Mouse (Mus musculus) G1E-ER4 (cell line): ENCODE results near the gene Smyd2. TPM values are rescaled to one million over a fixed set of nuclear protein-coding genes. Genes with fewer than 3 reads are reported as not detected.

Experiments
- GATA1 ChIP-seq: IDR thresholded peaks from one replicate; pipeline ENCODE4 v1.8.0; 2012; ENCODE audit warnings: low read length, inconsistent platforms
- polyA plus RNA-seq: library from polyadenylated mRNA; stranded (reverse); fragments of >175 nt; gene quantifications from 2 replicates; pipeline ENCODE4 v1.2.3, GENCODE M21; 2012

The Smyd2 gene
- polyA plus RNA-seq, 1 experiment = not detected

DNA sequence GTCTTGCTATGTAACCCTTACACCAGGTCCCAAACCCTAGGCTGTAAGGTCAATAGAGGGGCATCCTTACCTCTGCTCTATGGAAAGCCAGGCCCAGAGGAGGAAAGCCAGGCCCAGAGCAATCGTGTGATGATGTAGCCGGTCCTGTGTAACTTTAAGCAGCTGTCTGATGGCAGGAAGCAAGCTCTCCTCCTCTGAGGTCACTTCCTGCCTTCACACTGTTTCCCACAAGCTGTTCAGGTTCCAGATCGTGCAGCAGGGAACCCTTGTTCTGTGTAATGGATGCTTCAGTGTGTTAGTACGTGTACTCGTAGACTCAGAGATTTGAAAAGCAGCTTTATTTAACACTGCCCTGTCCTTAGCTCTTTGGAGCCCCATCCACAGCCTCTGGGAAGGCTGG, 55.1 kb downstream of the Smyd2 start:
- TF ChIP-seq GATA1 = no peak

- no peak for TF ChIP-seq GATA1
Measured at GRCm38 (mm10) chr1:189866621-189867020, 55.5 kb downstream of the Smyd2 start.

GRCm38 (mm10) chr1:189864846-189865560, 57.2 kb downstream of the Smyd2 start:
- no peak for TF ChIP-seq GATA1

DNA sequence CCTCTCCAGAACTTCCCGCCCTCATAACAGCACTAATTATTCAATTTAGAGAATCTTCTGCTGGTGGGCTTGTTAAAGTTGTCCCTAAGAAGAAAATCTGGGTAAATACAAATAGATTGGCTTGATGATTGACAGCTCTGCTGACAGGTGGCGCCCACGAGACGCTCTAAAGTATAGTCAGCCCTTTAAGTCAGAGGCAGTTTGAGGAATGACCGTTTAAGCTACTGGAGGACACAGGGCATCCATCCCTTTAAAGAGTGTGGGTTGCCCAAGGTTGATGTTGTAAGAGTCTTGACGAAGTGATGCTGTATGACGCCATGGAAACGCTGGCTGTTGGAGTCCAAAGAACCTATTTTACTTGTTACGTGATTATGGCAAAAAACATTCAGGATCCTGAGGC, 57.9 kb downstream of the Smyd2 start:
- no peak for TF ChIP-seq GATA1

- TF ChIP-seq GATA1 = no peak
Measured at GRCm38 (mm10) chr1:189863727-189864126, 58.4 kb downstream of the Smyd2 start.

GRCm38 (mm10) chr1:189860942-189861315, 61.2 kb downstream of the Smyd2 start:
- no peak for TF ChIP-seq GATA1

DNA sequence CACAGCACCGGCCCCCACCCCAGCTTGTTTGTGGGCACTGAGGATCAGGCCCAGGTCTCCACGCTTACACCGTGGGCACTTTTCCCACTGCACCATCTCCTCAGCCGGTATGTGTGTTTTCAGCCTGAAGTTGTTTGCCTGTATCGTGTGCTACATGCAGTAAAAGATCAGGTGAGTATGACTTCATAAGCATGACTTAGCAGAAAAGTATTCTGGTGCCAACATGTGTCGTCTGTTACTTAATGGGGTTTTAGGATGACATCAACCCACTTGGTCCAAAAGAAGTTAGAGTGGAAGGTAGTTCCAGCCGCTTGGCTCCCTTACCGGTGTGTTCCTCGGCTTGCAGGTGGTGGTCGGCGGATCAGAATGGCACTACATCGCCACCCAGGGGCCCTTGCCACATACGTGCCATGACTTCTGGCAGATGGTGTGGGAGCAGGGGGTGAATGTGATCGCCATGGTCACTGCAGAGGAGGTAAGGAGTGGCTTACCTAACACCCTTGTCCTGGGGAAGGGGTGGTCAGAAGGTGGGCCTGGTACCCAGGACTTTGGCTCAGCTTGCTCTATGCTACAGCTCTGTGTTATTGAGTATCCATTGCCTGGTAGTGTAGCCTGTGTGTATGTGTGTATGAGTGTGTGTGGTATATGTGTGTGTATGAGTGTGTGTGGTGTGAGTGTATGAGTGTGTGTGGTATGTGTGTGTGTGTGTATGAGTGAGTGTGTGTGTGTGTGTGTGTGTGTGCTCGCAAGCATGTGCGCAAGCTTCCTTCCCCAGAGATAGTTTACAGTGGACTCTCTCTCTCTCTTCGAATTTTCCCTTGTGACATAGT, 61.8 kb downstream of the Smyd2 start:
- no peak for TF ChIP-seq GATA1

GRCm38 (mm10) chr1:189858377-189858776, 63.8 kb downstream of the Smyd2 start:
- TF ChIP-seq GATA1 = no peak

GRCm38 (mm10) chr1:189855739-189856138, 66.4 kb downstream of the Smyd2 start:
- TF ChIP-seq GATA1 = no peak

DNA sequence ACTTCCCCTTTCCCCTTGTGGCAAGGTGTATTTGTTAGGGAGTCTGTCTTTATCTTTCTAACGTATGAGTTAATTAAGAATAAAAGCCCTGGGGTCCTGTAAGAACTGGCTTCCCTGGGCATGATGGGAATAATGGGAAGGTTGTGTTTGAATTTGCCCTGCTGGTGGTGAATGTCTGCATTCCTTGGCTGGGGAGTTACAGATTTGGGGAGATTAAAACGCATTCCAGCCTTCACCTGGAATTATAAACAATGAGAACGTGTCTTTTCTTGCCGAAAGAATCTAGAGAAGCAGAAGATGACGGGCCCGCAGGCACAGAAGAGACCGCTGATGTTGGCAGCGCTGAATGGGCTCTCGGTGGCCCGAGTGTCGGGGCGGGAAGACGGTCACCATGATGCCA, 67.5 kb downstream of the Smyd2 start:
- TF ChIP-seq GATA1 = no peak

DNA sequence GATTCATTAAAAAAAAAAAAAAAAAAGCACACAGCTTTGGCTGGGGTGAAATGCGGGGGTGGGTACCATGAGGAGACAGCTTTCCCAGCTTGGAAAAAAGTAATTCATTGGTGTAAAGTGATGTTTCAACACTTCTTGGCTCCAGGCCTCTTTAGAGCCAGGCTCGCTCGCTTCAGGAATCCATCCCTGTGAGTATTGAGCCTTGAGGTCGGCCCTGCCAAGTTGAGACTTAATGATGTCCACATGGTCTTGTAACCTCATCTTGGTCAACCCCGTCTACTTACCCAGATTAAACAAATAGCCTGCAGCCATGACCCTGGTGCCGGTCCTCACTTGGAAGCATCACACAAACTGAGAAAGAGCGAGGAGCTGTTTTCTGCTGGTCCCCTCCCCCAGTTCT, 69.7 kb downstream of the Smyd2 start:
- TF ChIP-seq GATA1 = no peak

DNA sequence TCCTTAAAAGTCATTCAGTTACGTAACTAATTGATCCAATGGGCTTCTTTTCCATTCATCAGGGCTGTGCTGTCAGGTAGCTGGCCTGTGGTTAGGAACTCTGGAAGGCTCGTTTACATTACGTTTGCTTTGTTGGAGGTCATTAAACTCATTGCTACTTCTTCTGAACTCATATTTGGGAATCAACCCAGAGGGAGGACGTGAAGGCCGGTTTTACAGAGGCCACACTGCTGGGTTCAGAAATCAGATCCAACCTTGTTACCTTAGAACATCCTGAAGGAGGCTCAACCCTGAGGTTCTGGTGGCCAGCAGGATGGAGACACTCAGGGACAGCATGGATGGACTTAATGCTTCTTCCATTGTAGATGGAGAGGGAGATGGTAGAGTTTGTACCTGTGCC, 70.1 kb downstream of the Smyd2 start:
- no peak for TF ChIP-seq GATA1

GRCm38 (mm10) chr1:189849550-189849949, 72.6 kb downstream of the Smyd2 start:
- TF ChIP-seq GATA1 = no peak

DNA sequence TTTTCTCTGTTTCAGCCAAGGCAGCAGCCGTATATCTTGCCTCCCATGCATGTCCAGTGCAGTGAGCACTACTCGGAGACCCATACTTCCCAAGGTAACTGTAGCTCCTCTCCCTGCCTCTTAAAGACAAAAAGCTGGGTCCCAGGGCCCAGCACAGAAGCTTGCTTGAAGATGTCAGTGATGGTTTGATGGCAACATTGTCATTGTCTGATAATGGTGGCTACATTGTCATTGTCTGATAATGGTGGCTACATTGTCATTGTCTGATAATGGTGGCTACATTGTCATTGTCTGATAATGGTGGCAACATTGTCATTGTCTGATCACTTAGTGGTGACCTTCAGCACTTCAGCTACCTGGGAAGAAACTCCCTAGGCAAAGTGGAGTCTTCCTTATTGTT, 75.8 kb downstream of the Smyd2 start:
- TF ChIP-seq GATA1 = no peak

DNA sequence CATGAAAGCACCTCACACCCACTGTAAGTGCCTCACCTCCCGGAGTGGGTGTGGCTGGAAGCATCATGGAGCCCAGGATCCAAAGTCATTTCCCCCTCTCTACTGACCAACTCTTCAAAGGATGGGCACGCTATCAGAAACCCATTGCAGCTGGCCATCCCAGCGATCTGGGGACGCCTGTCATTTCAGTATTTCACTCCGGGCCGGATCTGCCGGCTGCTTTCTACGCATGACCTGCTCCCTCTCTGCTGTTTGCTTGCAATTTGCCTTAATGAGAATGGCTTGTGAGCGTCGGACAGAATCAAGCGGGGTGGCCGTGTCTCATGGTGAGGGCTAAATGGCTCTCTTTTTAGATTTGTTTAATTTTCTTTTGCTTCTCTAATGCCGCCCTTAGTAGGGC, 88.0 kb downstream of the Smyd2 start:
- TF ChIP-seq GATA1 = no peak

DNA sequence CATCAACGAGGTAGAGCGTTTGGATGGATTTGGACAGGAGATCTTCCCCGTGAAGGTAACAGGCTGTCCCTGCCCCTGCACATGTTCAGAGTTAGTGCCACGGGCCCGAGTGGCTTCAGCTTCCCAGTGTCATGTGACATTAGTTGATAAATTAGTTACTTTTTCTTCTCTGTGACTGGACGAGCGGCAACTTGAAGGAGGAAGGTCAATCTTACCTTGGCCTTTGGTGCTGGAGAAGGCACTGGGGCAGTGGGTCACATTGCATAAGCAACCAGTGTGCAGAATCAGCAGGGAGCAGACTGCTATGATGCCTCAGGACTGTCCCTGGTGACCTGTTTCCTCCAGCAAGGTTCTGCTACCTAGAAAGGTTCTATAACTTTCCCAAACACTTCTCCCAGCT, 88.8 kb downstream of the Smyd2 start:
- TF ChIP-seq GATA1 = no peak

DNA sequence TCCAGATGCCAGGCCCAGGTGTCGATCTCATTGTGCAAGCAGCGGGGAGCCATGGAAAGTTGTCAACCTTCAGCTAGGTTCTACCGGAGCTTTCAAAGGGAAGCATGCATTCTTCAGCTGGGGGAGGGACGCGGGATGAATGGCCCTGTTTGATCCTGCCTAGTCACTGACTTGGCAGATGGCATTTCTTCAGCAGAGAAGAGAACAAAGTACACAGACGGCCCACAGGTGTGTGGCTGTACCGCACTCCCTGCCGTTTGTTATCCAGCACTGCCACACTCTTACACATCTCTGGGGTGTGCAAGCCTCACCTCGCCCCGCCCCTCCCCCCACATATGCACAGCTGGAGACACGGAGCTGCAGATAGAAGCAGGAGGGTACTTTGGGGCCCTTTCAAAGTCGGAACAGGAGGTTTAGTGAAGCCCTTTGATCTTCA, 91.3 kb downstream of the Smyd2 start:
- TF ChIP-seq GATA1 = no peak

Other genes starting within 250 kb of the Smyd2 start
- 2.7 and 3.5 TPM in 2 replicates for gene Cenpf, start 234.3 kb downstream of the Smyd2 start, polyA plus RNA-seq
- not detected in 2 replicates for gene Ptpn14, start 194.1 kb downstream of the Smyd2 start, polyA plus RNA-seq
- not detected in 2 replicates for gene Prox1, start 248.4 kb upstream of the Smyd2 start, polyA plus RNA-seq